Mouse (Mus musculus) forebrain, postnatal 0 days (tissue): ENCODE results near the gene Arhgap24. TPM values are rescaled to one million over a fixed set of nuclear protein-coding genes. Genes with fewer than 3 reads are reported as not detected.

ENCODE experiments used
- ATAC-seq: fragments of 200-750 bp; cut with Nextera tagmentation; 2 replicates; pipeline ENCODE4 v1.8.0; 2017; ENCODE audit warnings: mild to moderate bottlenecking, moderate library complexity
- DNase-seq: peaks from one replicate; pipeline ENCODE4 v3.0.0-alpha.2; 2015
- H3K27ac ChIP-seq: fragments of 300-500 bp; sonication (generic); 2 replicates; pipeline ENCODE4 v1.5.1; 2014; ENCODE audit warnings: low read depth, mild to moderate bottlenecking, antibody characterized with exemption, low read length, moderate library complexity, mixed read lengths
- H3K27me3 ChIP-seq: fragments of 300-500 bp; sonication (generic); 2 replicates; pipeline ENCODE4 v1.6.1; 2014; ENCODE audit warnings: mild to moderate bottlenecking, low read length, mixed read lengths; ENCODE audit not compliant: insufficient read depth
- H3K36me3 ChIP-seq: fragments of 300-500 bp; sonication (generic); 2 replicates; pipeline ENCODE4 v1.6.1; 2014; ENCODE audit warnings: mild to moderate bottlenecking, moderate library complexity; ENCODE audit not compliant: insufficient read depth
- H3K4me1 ChIP-seq: fragments of 300-500 bp; sonication (generic); 2 replicates; pipeline ENCODE4 v1.6.1; 2014; ENCODE audit warnings: antibody characterized with exemption; ENCODE audit not compliant: insufficient read depth
- H3K4me2 ChIP-seq: fragments of 300-500 bp; sonication (generic); 2 replicates; pipeline ENCODE4 v1.6.1; 2014; ENCODE audit warnings: low read depth, mild to moderate bottlenecking, moderate library complexity
- H3K4me3 ChIP-seq: fragments of 300-500 bp; sonication (generic); 2 replicates; pipeline ENCODE4 v1.5.1; 2014; ENCODE audit warnings: low read depth, low read length, mixed read lengths
- H3K9ac ChIP-seq: fragments of 300-500 bp; sonication (generic); 2 replicates; pipeline ENCODE4 v1.6.1; 2014; ENCODE audit warnings: mild to moderate bottlenecking
- H3K9me3 ChIP-seq: fragments of 300-500 bp; sonication (generic); 2 replicates; pipeline ENCODE4 v1.6.1; 2016; ENCODE audit warnings: low read length
- CTCF ChIP-seq: sonication (generic); IDR thresholded peaks from 2 replicates; pipeline ENCODE4 v1.5.1; 2016; ENCODE audit warnings: antibody characterized with exemption, control low read depth, low read depth
- WGBS: fragments of 180-500 bp; shearing (Covaris S2); extraction: QIAGEN DNeasy Blood & Tissue Kit; methylation state at CpG from one replicate; pipeline ENCODE4 v1.1.7; 2014; 5-methylcytosine and 5-hydroxymethylcytosine counted together
- polyA plus RNA-seq: library from polyadenylated mRNA; unstranded; fragments of >200 nt; fragmentation: Nextera tagmentation; extraction: Ambion mirVana; gene quantifications from 2 replicates; pipeline ENCODE4 v1.2.1, GENCODE M21; 2015
- total RNA-seq: library from RNA; depleted of rRNA; stranded (reverse); fragments of >200 nt; gene quantifications from 2 replicates; pipeline ENCODE4 v1.2.3, GENCODE M21; 2014

Arhgap24 gene
- total and polyA plus RNA-seq, 2 experiments from 2014 or later = 6.0 to 8.6 TPM

DNA sequence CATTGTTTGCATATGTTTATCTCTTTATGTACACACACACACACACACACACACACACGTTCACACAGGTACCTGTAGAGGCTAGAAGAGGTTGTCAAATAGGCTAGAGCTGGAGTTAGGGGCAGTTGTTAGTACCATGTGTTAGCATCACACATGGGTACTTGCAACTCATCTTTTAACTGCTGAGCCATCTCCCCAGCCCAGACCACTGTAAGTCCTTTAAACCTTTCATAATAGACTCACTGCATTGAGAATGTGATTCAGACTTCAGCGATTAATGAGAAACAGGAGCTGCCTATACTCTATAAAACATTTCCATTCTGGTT lies 407.9 kb downstream of the Arhgap24 start:
- Histone ChIP-seq H3K27ac (no peak overlapping the region), H3K9ac (no peak overlapping the region), H3K36me3 (no peaks in the 10 kb centered on the region), H3K4me1 (no peaks in the 10 kb centered on the region), H3K4me3 (no peak overlapping the region), H3K9me3 (no peaks in the 10 kb centered on the region), H3K4me2 (no peak overlapping the region), H3K27me3 (no peaks in the 10 kb centered on the region)
- 77% methylated on average over 2 of the region's 2 CpGs for WGBS
- TF ChIP-seq CTCF = no peak
- DNase-seq (no peak), ATAC-seq (no peak)

DNA sequence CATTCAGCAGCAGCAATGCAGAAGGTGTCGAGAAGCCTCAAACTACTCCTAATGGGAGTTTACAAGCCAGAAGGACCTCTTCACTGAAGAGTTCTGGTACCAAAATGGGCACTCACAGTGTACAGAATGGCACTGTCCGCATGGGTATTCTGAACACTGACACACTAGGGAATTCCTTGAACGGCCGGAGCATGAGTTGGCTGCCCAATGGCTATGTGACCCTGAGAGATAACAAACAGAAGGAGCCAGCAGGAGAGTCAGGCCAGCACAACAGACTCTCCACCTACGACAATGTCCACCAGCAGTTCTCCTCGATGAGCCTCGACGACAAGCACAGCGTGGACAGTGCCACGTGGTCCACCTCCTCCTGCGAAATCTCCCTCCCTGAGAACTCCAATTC lies 411.0 kb downstream of the Arhgap24 start:
- Histone ChIP-seq H3K27ac (no peak overlapping the region), H3K9me3 (no peaks in the 10 kb centered on the region), H3K9ac (no peak overlapping the region), H3K4me1 (no peaks in the 10 kb centered on the region), H3K4me3 (no peak overlapping the region), H3K27me3 (no peaks in the 10 kb centered on the region), H3K36me3 (no peaks in the 10 kb centered on the region), H3K4me2 (no peak overlapping the region)
- TF ChIP-seq CTCF = no peak
- WGBS = 97% methylated on average over 11 of the region's 11 CpGs
- DNase-seq = no peak
- no peak for ATAC-seq

DNA sequence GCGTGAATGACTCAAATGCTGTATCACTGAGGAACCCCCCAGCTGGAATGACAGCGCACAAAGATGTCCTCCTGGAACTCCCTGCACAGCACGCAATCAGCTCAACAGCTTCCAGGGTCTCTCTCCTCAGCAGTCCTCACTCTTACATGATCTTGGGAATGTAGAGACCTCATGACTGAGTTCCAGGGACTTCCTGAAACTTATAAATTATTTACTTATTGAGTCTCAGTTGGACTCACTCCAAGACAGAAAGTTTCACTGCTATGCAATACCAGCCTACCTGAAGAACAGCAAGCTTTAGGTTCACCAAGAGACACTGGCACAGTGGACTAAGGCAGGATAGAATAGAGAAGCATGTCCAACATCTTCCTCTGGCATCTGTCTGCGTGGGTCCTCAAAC lies 417.1 kb downstream of the Arhgap24 start:
- no peak overlapping the region for H3K4me3 ChIP-seq
- no peaks in the 10 kb centered on the region for H3K36me3 ChIP-seq
- ATAC-seq (no peak), DNase-seq (no peak)
- no peaks in the 10 kb centered on the region for H3K27me3 ChIP-seq
- H3K27ac ChIP-seq = no peak overlapping the region
- H3K9me3 ChIP-seq = no peaks in the 10 kb centered on the region
- H3K4me1 ChIP-seq = no peaks in the 10 kb centered on the region
- no peak overlapping the region for H3K4me2 ChIP-seq
- H3K9ac ChIP-seq = no peak overlapping the region
- no peak for TF ChIP-seq CTCF
- 91% methylated on average over 4 of the region's 4 CpGs for WGBS

DNA sequence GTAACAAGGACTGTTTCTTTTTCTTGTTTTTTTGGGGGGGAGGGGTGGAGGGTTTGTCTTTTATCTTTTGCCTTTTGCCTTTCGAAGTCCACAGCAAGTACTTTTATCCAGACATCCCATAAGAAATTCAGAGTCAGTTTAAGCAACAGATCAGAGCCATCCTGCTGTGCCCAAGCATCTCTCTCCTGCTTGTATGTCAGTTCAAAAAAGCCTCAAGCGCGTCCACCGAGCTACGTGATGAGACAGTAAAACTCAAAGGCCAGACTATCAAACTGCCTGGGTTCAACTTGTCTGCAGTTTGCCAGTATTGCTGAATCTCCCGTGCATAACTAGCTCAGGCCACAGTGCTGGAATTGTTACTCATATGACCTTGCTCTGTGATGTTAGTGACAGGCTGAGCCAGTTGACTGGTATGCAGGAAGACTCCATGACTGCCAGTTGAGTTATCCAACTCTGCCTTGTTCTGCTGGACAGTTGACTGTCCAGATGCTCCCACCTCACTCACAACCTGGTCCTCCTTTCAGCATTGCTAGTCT lies 418.6 kb downstream of the Arhgap24 start:
- no peak overlapping the region for H3K27ac ChIP-seq
- no peak overlapping the region for H3K4me3 ChIP-seq
- ATAC-seq (no peak), DNase-seq (no peak)
- no peaks in the 10 kb centered on the region for H3K9me3 ChIP-seq
- H3K27me3 ChIP-seq = no peaks in the 10 kb centered on the region
- TF ChIP-seq CTCF = no peak
- H3K36me3 ChIP-seq = no peaks in the 10 kb centered on the region
- WGBS = 82% methylated on average over 6 of the region's 6 CpGs
- H3K9ac ChIP-seq = no peak overlapping the region
- H3K4me1 ChIP-seq = no peaks in the 10 kb centered on the region
- no peak overlapping the region for H3K4me2 ChIP-seq

DNA sequence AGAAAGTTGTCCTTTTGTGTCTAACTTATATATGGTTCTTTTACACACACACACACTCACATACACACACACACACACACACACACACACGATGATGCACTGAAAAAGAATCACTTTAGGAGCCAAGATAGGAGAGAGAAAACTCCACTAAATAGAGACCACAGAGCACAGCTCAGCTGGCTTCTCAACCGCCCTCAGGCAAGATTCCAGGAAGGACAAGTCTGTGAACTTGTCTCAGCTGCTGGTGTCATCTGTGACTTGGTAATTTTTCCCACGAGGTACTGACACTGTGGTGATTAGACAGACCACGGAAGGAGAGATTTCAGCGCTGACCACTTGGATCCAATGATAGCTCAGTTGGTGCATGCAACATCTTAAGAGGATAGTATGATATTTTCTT lies 420.0 kb downstream of the Arhgap24 start:
- no peak overlapping the region for H3K27ac ChIP-seq
- WGBS = 86% methylated on average over 5 of the region's 5 CpGs

DNA sequence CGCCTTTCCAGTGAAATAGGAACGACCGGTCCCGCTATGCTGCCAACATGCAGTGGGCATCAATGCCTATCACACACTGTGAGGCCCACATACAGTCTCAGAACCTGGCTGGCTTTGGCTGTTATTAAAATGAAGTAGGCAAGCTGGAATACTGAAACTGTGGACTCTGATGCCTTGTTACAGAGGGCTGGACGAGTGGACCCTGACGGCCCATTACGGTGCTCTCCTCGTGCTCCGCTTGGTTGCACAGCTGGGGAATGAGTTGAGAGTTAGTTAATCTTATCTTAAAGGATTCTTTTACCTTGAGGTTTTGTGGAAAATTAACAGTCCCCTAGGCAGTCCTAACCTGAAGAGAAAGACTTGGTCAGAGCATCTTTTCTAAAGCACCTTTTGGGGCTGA lies 422.3 kb downstream of the Arhgap24 start:
- WGBS = 86% methylated on average over 9 of the region's 9 CpGs
- H3K4me1 ChIP-seq = no peaks in the 10 kb centered on the region
- H3K9ac ChIP-seq = no peak overlapping the region
- no peaks in the 10 kb centered on the region for H3K9me3 ChIP-seq
- H3K27ac ChIP-seq = no peak overlapping the region
- DNase-seq (no peak), ATAC-seq (no peak)
- TF ChIP-seq CTCF = no peak
- H3K4me2 ChIP-seq = no peak overlapping the region
- H3K27me3 ChIP-seq = no peaks in the 10 kb centered on the region
- H3K4me3 ChIP-seq = no peak overlapping the region
- H3K36me3 ChIP-seq = no peaks in the 10 kb centered on the region

More for the DNA sequence above, 420.0 kb downstream of the Arhgap24 start:
- TF ChIP-seq CTCF = no peak
- H3K4me1 ChIP-seq = no peaks in the 10 kb centered on the region
- H3K9me3 ChIP-seq = no peaks in the 10 kb centered on the region
- H3K9ac ChIP-seq = no peak overlapping the region
- no peak overlapping the region for H3K4me2 ChIP-seq
- no peak for ATAC-seq
- no peak overlapping the region for H3K4me3 ChIP-seq
- H3K27me3 ChIP-seq = no peaks in the 10 kb centered on the region
- H3K36me3 ChIP-seq = no peaks in the 10 kb centered on the region
- DNase-seq = no peak

DNA sequence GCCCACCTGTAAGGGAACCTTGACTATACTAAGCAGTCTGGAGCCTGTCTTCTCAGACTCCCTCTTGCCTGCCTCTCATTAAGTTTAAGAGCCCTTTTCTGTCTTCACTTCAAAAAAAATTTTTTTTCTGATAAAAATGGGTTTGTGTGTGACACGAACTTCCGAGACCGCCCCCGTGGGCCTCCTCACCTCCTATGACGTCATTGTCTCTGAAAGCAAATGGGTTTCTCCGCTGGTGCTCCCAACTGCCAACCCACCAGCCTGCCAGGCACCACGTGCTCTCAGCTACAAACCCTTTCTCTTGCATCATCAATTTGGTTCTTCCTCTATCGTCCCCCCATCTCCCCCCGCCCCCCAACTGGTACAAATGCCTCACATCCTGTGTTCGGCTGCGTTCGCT lies 422.9 kb downstream of the Arhgap24 start:
- no peak for ATAC-seq
- H3K4me2 ChIP-seq = no peak overlapping the region
- no peak overlapping the region for H3K4me3 ChIP-seq
- no peak for TF ChIP-seq CTCF
- no peaks in the 10 kb centered on the region for H3K36me3 ChIP-seq
- H3K9me3 ChIP-seq = no peaks in the 10 kb centered on the region
- WGBS = 82% methylated on average over 12 of the region's 12 CpGs
- H3K9ac ChIP-seq = no peak overlapping the region
- no peaks in the 10 kb centered on the region for H3K27me3 ChIP-seq
- no peak overlapping the region for H3K27ac ChIP-seq
- DNase-seq = no peak
- no peaks in the 10 kb centered on the region for H3K4me1 ChIP-seq
